Mouse (Mus musculus): ENCODE results near the gene Rdh9.
"Not testable (repeated sequence)": the region's sequence is repeated elsewhere in the genome, so short reads cannot be mapped to it uniquely, and the experiment has no call there.

DNA sequence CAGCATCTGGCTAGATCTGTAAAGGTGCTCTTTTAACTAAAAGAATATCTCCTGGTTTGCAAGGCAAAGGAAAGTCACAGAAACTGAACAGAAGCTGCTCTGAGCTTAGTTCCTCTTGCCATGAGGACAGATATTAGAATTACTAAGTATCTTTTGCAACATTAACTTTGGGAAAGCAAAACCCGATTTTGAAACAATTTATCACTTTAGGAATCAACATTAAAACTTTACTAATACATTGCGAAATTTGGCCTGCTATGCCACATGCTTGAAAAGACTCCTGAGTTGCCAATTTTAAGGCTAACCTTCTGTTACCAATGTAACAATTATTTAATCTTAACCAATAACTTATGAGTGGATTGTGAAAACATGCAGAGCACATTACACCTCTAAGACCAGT is 45.6 kb downstream of the Rdh9 start:
- not testable (repeated sequence) for TF ChIP-seq HCFC1 (IDR thresholded peaks at IDR 0.05; ENCODE audit: borderline replicate concordance, insufficient read depth, low read length); ZC3H11A (IDR thresholded peaks at IDR 0.05; ENCODE audit: borderline replicate concordance, low read depth, low read length)

Data from ES-E14 (cell line).